Mouse (Mus musculus) lung, embryonic 16.5 days (tissue): ENCODE data around the gene Irf3. TPM values are rescaled to one million over a fixed set of nuclear protein-coding genes. Genes with fewer than 3 reads are reported as not detected.
A peak's percentile ranks its signal among the peaks of the same experiment; 100 is the strongest.

Experiments
- ATAC-seq: fragments of 200-750 bp; cut with Nextera tagmentation; 2 replicates; pipeline ENCODE4 v1.8.0; 2017; ENCODE audit warnings: low read depth, mild to moderate bottlenecking, moderate library complexity
- H3K27ac ChIP-seq: fragments of 300-500 bp; sonication (generic); 2 replicates; pipeline ENCODE4 v1.5.1; 2014; ENCODE audit warnings: mild to moderate bottlenecking, control low read depth, low read length
- H3K27me3 ChIP-seq: fragments of 300-500 bp; sonication (generic); 2 replicates; pipeline ENCODE4 v1.6.1; 2014; ENCODE audit warnings: low read depth, low read length, mixed read lengths; ENCODE audit not compliant: control insufficient read depth, insufficient read depth
- H3K36me3 ChIP-seq: fragments of 300-500 bp; sonication (generic); 2 replicates; pipeline ENCODE4 v1.6.1; 2014; ENCODE audit warnings: low read length; ENCODE audit not compliant: control insufficient read depth, insufficient read depth
- H3K4me1 ChIP-seq: fragments of 300-500 bp; sonication (generic); replicated peaks from 2 replicates; pipeline ENCODE4 v1.6.1; 2014; ENCODE audit warnings: low read length, mixed read lengths; ENCODE audit not compliant: control insufficient read depth, insufficient read depth
- H3K4me2 ChIP-seq: fragments of 300-500 bp; sonication (generic); 2 replicates; pipeline ENCODE4 v1.6.1; 2014; ENCODE audit warnings: low read depth, low read length, control low read depth
- H3K4me3 ChIP-seq: fragments of 300-500 bp; sonication (generic); 2 replicates; pipeline ENCODE4 v1.5.1; 2014; ENCODE audit warnings: mild to moderate bottlenecking, low read length, control low read depth
- H3K9ac ChIP-seq: fragments of 300-500 bp; sonication (generic); 2 replicates; pipeline ENCODE4 v1.6.1; 2014; ENCODE audit warnings: low read length, control low read depth
- H3K9me3 ChIP-seq: fragments of 300-500 bp; sonication (generic); 2 replicates; pipeline ENCODE4 v1.6.1; 2016; ENCODE audit warnings: low read length; ENCODE audit not compliant: control insufficient read depth
- WGBS: fragments of 180-500 bp; shearing (Covaris S2); extraction: QIAGEN DNeasy Blood & Tissue Kit; methylation state at CpG from one replicate; pipeline ENCODE4 v1.1.7; 2014; 5-methylcytosine and 5-hydroxymethylcytosine counted together
- polyA plus RNA-seq: library from polyadenylated mRNA; unstranded; fragments of >200 nt; fragmentation: Nextera tagmentation; extraction: Ambion mirVana; gene quantifications from 2 replicates; pipeline ENCODE4 v1.2.1, GENCODE M21; 2015

Irf3 gene
- polyA plus RNA-seq, 1 experiment from 2014 or later: 96.5 TPM

DNA sequence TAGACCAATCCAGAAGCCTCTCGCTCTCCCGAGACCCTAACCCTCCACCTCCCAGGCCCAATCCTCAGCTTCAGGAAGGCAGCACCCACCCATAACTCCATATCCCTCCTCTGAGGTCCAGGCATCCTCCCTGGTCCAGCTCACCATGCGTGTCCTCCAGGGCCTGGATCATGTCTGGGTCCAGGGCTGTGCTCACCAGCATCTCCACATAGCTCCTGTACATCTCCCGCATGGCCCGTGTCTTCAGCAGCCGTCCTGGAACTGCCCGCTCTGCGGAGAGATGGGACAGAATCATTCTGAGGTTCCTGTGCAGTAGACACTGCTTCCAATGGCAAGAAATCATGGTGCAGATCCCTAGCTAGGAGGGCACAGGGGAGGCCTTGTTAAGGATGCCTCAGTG lies 33.4 kb downstream of the Irf3 start:
- Histone ChIP-seq H3K36me3 (peaks cover 70% of the 10 kb centered on the region), H3K4me2 (no peak overlapping the region), H3K27ac (no peak overlapping the region), H3K4me1 (no peaks in the 10 kb centered on the region), H3K4me3 (no peak overlapping the region), H3K9me3 (no peaks in the 10 kb centered on the region), H3K27me3 (no peaks in the 10 kb centered on the region), H3K9ac (no peak overlapping the region)
- no peak for ATAC-seq
- WGBS: 94% methylated on average over 8 of the region's 8 CpGs

DNA sequence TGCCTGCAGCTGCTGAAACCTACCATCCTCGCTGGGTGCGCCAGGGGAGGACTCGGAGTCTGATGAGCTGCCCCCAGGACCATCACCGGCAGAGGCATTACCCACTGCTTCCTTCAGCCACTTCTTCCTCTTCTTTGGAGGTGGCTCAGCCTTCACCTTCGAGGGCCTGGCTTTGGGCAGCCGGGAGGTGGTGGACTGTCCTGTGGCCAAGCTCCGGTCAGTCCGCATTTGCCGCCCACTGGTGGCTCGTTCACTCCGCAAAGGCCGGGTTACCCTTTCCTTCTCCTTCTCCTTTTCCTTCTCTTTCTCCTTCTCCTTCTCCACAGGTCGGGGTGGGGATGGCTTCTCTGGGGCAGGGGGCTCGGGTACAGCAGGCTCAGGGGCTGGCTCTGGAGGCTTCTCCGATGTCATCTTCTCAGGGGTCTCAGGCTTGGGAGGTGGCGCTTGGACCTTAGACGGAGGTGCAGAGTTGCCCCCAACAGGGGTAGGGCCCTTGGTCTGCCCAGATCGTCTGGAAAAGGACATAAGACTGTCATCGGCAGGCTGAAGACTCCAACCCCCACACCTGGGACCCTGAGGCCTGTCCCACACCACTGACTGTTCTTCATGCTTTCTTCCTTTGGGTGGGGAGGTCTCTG lies 36.4 kb downstream of the Irf3 start:
- Histone ChIP-seq H3K4me3 (no peak overlapping the region), H3K27me3 (no peaks in the 10 kb centered on the region), H3K27ac (no peak overlapping the region), H3K4me2 (no peak overlapping the region), H3K36me3 (peaks cover 74% of the 10 kb centered on the region), H3K4me1 (no peaks in the 10 kb centered on the region), H3K9me3 (no peaks in the 10 kb centered on the region), H3K9ac (no peak overlapping the region)
- WGBS: 91% methylated on average over 19 of the region's 19 CpGs
- no peak for ATAC-seq

DNA sequence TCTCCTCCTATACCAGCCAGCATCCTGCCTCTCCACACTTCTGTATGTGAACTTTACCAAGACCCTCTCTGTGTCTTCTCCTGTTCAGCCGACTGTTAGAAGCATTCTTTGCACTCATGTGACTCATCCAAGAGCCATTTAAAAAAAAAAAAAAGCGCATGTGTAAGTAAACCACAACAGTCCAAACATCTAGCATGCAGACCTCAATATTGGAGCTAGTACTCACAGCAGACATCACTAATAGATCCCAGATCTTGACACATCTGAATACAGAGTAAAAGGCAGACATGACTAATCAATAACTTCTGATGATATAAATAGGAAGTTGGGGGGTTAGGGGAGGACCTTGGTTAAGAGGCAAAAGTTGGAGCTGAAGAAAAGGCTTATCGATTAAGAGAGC lies 38.2 kb downstream of the Irf3 start:
- H3K36me3 ChIP-seq: peaks cover 73% of the 10 kb centered on the region
- no peak for ATAC-seq

DNA sequence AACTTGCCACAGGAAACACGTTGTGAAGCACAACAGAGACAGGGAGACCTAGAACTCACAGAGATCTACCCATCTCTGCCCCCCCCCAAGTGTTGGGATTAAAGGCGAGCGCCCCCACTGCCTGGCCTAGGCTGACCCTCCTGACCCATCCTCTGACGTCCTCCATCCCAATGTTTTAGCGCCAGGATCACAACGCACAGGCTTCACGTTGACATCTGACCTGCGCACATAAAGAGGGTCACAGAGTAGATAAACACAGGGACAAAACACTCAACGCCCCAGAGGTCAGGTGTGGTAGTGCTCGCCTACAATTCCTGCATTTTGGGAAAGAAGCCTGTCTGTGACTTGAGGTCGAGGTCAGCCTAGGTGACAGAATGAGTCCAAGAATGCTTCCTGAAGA lies 39.3 kb downstream of the Irf3 start:
- H3K4me1 ChIP-seq: no peaks in the 10 kb centered on the region
- H3K9me3 ChIP-seq: no peaks in the 10 kb centered on the region
- 82% methylated on average over 11 of the region's 11 CpGs for WGBS
- no peak for ATAC-seq
- no peak overlapping the region for H3K4me3 ChIP-seq
- no peak overlapping the region for H3K4me2 ChIP-seq
- H3K27ac ChIP-seq: no peak overlapping the region
- no peaks in the 10 kb centered on the region for H3K27me3 ChIP-seq
- no peak overlapping the region for H3K9ac ChIP-seq
- H3K36me3 ChIP-seq: peaks cover 69% of the 10 kb centered on the region

More for the DNA sequence above, 38.2 kb downstream of the Irf3 start:
- H3K27me3 ChIP-seq: no peaks in the 10 kb centered on the region
- H3K27ac ChIP-seq: no peak overlapping the region
- WGBS: 73% methylated on average over 3 of the region's 3 CpGs
- no peaks in the 10 kb centered on the region for H3K4me1 ChIP-seq
- H3K9me3 ChIP-seq: no peaks in the 10 kb centered on the region
- no peak overlapping the region for H3K9ac ChIP-seq
- H3K4me3 ChIP-seq: no peak overlapping the region
- no peak overlapping the region for H3K4me2 ChIP-seq

DNA sequence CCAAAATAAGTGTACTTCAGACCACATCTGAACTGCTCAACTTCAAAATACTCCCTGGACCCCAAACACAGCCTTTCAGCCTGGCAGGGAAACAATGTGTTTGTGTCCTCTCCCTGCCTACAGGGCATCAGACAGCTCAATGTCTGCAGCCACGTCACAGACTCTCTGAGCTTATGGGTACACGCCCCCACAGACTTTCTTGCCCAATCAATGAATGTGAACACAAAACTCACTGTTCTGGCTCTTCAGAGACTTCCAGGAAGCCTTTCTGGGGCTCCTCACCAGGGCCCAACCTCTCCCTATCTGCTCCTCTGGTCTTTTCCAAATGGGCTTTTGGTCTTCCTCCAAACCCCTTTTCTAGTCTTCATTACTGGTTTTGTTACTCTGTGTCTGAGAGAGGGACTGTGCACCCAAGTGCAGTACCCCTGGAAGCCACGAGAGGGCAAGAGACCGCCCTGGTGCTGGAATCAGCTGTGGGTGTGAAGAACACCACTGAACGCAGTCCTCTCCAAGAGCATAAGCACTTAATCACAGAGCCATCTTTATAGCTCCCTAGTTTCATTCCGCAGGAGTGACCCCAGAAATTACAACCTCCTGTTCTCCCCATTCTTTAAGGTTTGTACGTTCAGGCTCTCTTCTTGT lies 40.4 kb downstream of the Irf3 start:
- ATAC-seq: 0 out of 2 replicates have a peak, but pooled peaks have one; percentile 64

DNA sequence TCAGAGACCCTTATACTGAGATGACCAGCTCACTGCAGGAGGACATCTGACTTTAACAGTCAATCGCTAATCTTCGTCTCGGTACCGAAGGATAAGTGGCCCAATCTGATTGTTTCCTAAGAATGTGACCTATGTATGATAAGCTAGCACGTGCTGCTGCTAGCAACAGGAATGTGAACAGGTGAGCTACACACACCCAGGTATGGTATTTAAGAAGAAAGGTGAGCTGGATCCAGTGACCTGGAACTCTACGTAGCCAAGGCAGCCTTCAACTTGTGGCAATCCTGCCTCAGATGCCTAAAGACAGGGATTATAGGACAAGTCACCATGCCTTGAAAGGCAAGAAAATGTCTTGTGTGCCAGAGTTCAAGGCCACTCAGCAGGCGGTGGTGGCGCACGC lies 41.0 kb downstream of the Irf3 start:
- Histone ChIP-seq H3K4me2 (no peak overlapping the region), H3K27me3 (no peaks in the 10 kb centered on the region), H3K9ac (no peak overlapping the region), H3K4me3 (no peak overlapping the region), H3K9me3 (no peaks in the 10 kb centered on the region), H3K4me1 (no peaks in the 10 kb centered on the region), H3K36me3 (peaks cover 72% of the 10 kb centered on the region), H3K27ac (no peak overlapping the region)
- ATAC-seq: no peak
- 95% methylated on average over 9 of the region's 9 CpGs for WGBS

More for the DNA sequence above, 40.4 kb downstream of the Irf3 start:
- H3K4me3 ChIP-seq: no peak overlapping the region
- WGBS: 64% methylated on average over 7 of the region's 7 CpGs
- no peaks in the 10 kb centered on the region for H3K4me1 ChIP-seq
- H3K4me2 ChIP-seq: no peak overlapping the region
- no peak overlapping the region for H3K27ac ChIP-seq
- H3K36me3 ChIP-seq: peaks cover 72% of the 10 kb centered on the region
- no peaks in the 10 kb centered on the region for H3K9me3 ChIP-seq
- no peaks in the 10 kb centered on the region for H3K27me3 ChIP-seq
- no peak overlapping the region for H3K9ac ChIP-seq

DNA sequence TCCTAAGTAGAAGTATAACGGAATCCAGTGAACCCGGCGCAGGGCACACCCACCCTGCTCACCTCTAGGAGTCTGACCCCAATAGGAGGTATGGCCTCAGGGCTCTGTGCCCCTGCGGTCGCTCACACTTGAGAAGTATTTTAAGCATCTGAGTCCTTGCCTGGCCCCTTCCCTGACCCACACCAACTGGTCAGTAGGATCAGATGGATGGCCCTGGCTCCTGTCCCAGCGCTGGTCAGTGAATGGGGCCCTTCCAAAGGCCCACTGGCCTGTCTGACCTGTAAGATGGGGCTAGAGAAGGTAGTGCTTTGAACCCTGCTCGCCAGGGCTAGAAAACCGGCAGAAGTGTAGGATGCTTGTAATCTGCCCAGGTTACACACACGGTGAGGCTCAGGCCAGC lies 43.4 kb downstream of the Irf3 start:
- ATAC-seq: no peak
- no peak overlapping the region for H3K9ac ChIP-seq
- no peaks in the 10 kb centered on the region for H3K4me1 ChIP-seq
- H3K27ac ChIP-seq: no peak overlapping the region
- peaks cover 65% of the 10 kb centered on the region for H3K36me3 ChIP-seq
- H3K9me3 ChIP-seq: no peaks in the 10 kb centered on the region
- 92% methylated on average over 9 of the region's 9 CpGs for WGBS
- no peaks in the 10 kb centered on the region for H3K27me3 ChIP-seq
- no peak overlapping the region for H3K4me2 ChIP-seq
- H3K4me3 ChIP-seq: no peak overlapping the region

DNA sequence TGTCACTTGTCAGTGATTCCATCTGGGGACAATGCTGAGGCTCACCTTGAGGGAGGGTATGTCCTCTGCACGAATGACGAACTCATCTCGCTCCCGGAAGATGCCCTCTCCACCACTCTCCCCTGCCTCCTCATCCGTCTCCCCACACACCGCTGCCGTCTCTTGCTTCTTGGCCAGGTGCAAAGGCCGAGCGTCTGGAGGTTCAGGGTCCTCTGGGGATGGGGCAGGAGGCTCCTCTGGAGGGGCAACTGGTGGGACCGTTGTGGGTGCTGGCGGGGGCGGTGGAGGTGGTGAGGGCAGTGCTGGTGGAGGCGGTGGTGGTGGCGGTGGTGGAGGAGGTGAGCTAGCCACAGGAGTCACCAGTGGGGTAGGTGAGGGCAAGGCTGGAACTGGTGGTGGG lies 45.9 kb downstream of the Irf3 start:
- no peak for ATAC-seq
- H3K36me3 ChIP-seq: peaks cover 73% of the 10 kb centered on the region
- H3K4me1 ChIP-seq: no peaks in the 10 kb centered on the region
- no peak overlapping the region for H3K4me2 ChIP-seq
- no peaks in the 10 kb centered on the region for H3K9me3 ChIP-seq
- no peak overlapping the region for H3K27ac ChIP-seq
- no peaks in the 10 kb centered on the region for H3K27me3 ChIP-seq
- H3K4me3 ChIP-seq: no peak overlapping the region
- WGBS: 90% methylated on average over 14 of the region's 14 CpGs
- H3K9ac ChIP-seq: no peak overlapping the region

DNA sequence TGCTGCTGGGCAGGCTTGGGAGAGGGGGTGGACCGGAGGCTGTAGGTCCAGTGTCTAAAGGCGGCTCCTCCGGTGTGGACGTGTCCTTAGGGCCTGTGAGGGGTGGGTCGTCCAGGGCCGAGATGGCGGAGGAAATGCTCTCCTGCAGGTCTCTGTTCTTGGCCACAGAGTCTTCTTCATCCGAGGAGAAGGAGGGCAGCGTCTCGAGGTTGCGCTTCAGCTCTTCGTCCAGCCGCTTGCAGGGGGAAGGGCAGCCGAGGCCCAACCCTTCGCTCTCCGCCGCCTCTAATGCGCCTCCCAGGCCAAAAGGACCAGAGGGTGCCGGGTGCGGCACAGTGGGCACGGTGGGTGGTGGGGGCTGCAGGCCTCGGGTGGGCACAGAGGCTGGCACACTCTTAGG lies 48.3 kb downstream of the Irf3 start:
- H3K27ac ChIP-seq: no peak overlapping the region
- WGBS: 92% methylated on average over 22 of the region's 22 CpGs
- peaks cover 3% of the 10 kb centered on the region for H3K4me1 ChIP-seq
- no peaks in the 10 kb centered on the region for H3K9me3 ChIP-seq
- peaks cover 73% of the 10 kb centered on the region for H3K36me3 ChIP-seq
- H3K27me3 ChIP-seq: no peaks in the 10 kb centered on the region
- no peak overlapping the region for H3K4me3 ChIP-seq
- ATAC-seq: no peak
- no peak overlapping the region for H3K4me2 ChIP-seq
- no peak overlapping the region for H3K9ac ChIP-seq
